Mouse (Mus musculus) layer of hippocampus, adult 9-11 months (tissue): ENCODE measurements around the gene Abhd16b.

Source experiments
- DNase-seq: peaks from one replicate; pipeline ENCODE4 v3.0.0; 2022

Abhd16b gene

DNA sequence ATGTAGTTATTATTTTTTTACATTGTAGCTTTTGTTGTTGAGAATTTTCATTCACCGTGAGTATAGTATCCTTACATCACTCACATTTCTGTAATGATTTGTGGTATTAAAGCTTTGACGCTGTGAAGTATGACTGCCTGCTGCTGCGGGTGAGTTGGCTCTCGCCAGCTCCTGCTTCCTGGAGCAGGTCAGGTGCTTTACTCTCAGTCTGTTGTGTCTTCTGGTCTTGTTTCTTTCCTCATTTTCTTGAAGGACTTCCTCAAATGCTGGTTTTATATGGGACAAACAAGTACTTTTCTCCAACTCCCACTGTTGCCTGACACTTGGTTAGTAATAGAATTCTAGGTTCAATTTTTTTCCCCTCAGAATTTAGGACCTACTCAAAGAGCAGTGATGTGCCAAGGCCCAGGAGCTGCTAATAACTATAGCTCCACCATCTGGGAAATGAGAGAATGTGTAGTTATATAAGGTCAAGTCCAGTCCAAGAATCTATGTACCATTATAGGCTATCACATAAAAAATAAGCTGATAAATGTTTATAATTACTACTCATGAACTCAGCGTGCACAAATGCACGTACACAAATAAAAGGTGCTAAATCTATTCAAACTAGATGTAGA, 48.9 kb downstream of the Abhd16b start:
- no peak for DNase-seq
